Mouse (Mus musculus): ENCODE data around the gene Sars2. TPM values are rescaled to one million over a fixed set of nuclear protein-coding genes. Genes with fewer than 3 reads are reported as not detected.

The Sars2 gene
- polyA plus RNA-seq (2014; fragmentation: Illumina TruSeq; extraction: RNeasy Lipid Tissue Mini Kit (QIAGEN cat#74804); ENCODE audit: low read depth, low replicate concordance): 0.24 TPM

GRCm38 (mm10) chr7:28741709-28742438 is at the start of gene Sars2, which contains the start of gene Mrps12:
Sars2 (plus strand) TSS chr7:28741992.
Mrps12 (minus strand) TSS chr7:28741820.

GRCm38 (mm10) chr7:28692545-28693320 is 49.1 kb upstream of the Sars2 start, which contains the start of gene Fbxo27:
Fbxo27 (plus strand) TSS chr7:28692849.

GRCm38 (mm10) chr7:28716590-28717281 is 25.1 kb upstream of the Sars2 start, which contains the start of gene Fbxo17:
Fbxo17 (plus strand) TSS chr7:28716804.

GRCm38 (mm10) chr7:28756079-28756478 is 14.3 kb downstream of the Sars2 start, which contains the start of gene Ccer2:
Ccer2 (plus strand) TSS chr7:28756174.

GRCm38 (mm10) chr7:28766173-28766879 is 24.5 kb downstream of the Sars2 start, which contains the start of gene Sirt2:
Sirt2 (plus strand) TSS chr7:28766735.

GRCm38 (mm10) chr7:28767462-28767965 is 25.7 kb downstream of the Sars2 start, which contains the start of gene Nfkbib:
Nfkbib (minus strand) TSS chr7:28767512.

GRCm38 (mm10) chr7:28788307-28789195 is 46.8 kb downstream of the Sars2 start, which contains the start of gene Rinl:
Rinl (plus strand) TSS chr7:28788969.

Other genes starting within 250 kb of the Sars2 start
- not detected for gene Ifnl2, start 231.5 kb upstream of the Sars2 start, polyA plus RNA-seq (2014; fragmentation: Illumina TruSeq; extraction: RNeasy Lipid Tissue Mini Kit (QIAGEN cat#74804); ENCODE audit: low read depth, low replicate concordance)
- not detected for gene Ifnl3, start 219.2 kb upstream of the Sars2 start, polyA plus RNA-seq (2014; fragmentation: Illumina TruSeq; extraction: RNeasy Lipid Tissue Mini Kit (QIAGEN cat#74804); ENCODE audit: low read depth, low replicate concordance)
- not detected for gene Sycn, start 201.1 kb upstream of the Sars2 start, polyA plus RNA-seq (2014; fragmentation: Illumina TruSeq; extraction: RNeasy Lipid Tissue Mini Kit (QIAGEN cat#74804); ENCODE audit: low read depth, low replicate concordance)
- 0.49 TPM for gene Nccrp1, start 194.7 kb upstream of the Sars2 start, polyA plus RNA-seq (2014; fragmentation: Illumina TruSeq; extraction: RNeasy Lipid Tissue Mini Kit (QIAGEN cat#74804); ENCODE audit: low read depth, low replicate concordance)
- gene Samd4b, start 143.8 kb upstream of the Sars2 start, polyA plus RNA-seq (2014; fragmentation: Illumina TruSeq; extraction: RNeasy Lipid Tissue Mini Kit (QIAGEN cat#74804); ENCODE audit: low read depth, low replicate concordance): 8.9 TPM
- 1.2 TPM for gene Pak4, start 143.8 kb upstream of the Sars2 start, polyA plus RNA-seq (2014; fragmentation: Illumina TruSeq; extraction: RNeasy Lipid Tissue Mini Kit (QIAGEN cat#74804); ENCODE audit: low read depth, low replicate concordance)
- gene Acp7, start 110.7 kb upstream of the Sars2 start, polyA plus RNA-seq (2014; fragmentation: Illumina TruSeq; extraction: RNeasy Lipid Tissue Mini Kit (QIAGEN cat#74804); ENCODE audit: low read depth, low replicate concordance): not detected
- not detected for gene Fbxo27, start 49.1 kb upstream of the Sars2 start, polyA plus RNA-seq (2014; fragmentation: Illumina TruSeq; extraction: RNeasy Lipid Tissue Mini Kit (QIAGEN cat#74804); ENCODE audit: low read depth, low replicate concordance)
- 0.49 TPM for gene Fbxo17, start 25.2 kb upstream of the Sars2 start, polyA plus RNA-seq (2014; fragmentation: Illumina TruSeq; extraction: RNeasy Lipid Tissue Mini Kit (QIAGEN cat#74804); ENCODE audit: low read depth, low replicate concordance)
- gene Mrps12, start 172 bp upstream of the Sars2 start, polyA plus RNA-seq (2014; fragmentation: Illumina TruSeq; extraction: RNeasy Lipid Tissue Mini Kit (QIAGEN cat#74804); ENCODE audit: low read depth, low replicate concordance): 28.9 TPM
- not detected for gene Ccer2, start 14.2 kb downstream of the Sars2 start, polyA plus RNA-seq (2014; fragmentation: Illumina TruSeq; extraction: RNeasy Lipid Tissue Mini Kit (QIAGEN cat#74804); ENCODE audit: low read depth, low replicate concordance)
- gene Sirt2, start 24.7 kb downstream of the Sars2 start, polyA plus RNA-seq (2014; fragmentation: Illumina TruSeq; extraction: RNeasy Lipid Tissue Mini Kit (QIAGEN cat#74804); ENCODE audit: low read depth, low replicate concordance): 20.8 TPM
- gene Nfkbib, start 25.5 kb downstream of the Sars2 start, polyA plus RNA-seq (2014; fragmentation: Illumina TruSeq; extraction: RNeasy Lipid Tissue Mini Kit (QIAGEN cat#74804); ENCODE audit: low read depth, low replicate concordance): not detected
- 3.4 TPM for gene Rinl, start 47.0 kb downstream of the Sars2 start, polyA plus RNA-seq (2014; fragmentation: Illumina TruSeq; extraction: RNeasy Lipid Tissue Mini Kit (QIAGEN cat#74804); ENCODE audit: low read depth, low replicate concordance)
- 173 TPM for gene Hnrnpl, start 66.5 kb downstream of the Sars2 start, polyA plus RNA-seq (2014; fragmentation: Illumina TruSeq; extraction: RNeasy Lipid Tissue Mini Kit (QIAGEN cat#74804); ENCODE audit: low read depth, low replicate concordance)
- 25.7 TPM for gene Ech1, start 83.2 kb downstream of the Sars2 start, polyA plus RNA-seq (2014; fragmentation: Illumina TruSeq; extraction: RNeasy Lipid Tissue Mini Kit (QIAGEN cat#74804); ENCODE audit: low read depth, low replicate concordance)
- 2.0 TPM for gene Lgals4, start 91.9 kb downstream of the Sars2 start, polyA plus RNA-seq (2014; fragmentation: Illumina TruSeq; extraction: RNeasy Lipid Tissue Mini Kit (QIAGEN cat#74804); ENCODE audit: low read depth, low replicate concordance)
- gene Lgals7, start 121.9 kb downstream of the Sars2 start, polyA plus RNA-seq (2014; fragmentation: Illumina TruSeq; extraction: RNeasy Lipid Tissue Mini Kit (QIAGEN cat#74804); ENCODE audit: low read depth, low replicate concordance): not detected
- gene Capn12, start 139.4 kb downstream of the Sars2 start, polyA plus RNA-seq (2014; fragmentation: Illumina TruSeq; extraction: RNeasy Lipid Tissue Mini Kit (QIAGEN cat#74804); ENCODE audit: low read depth, low replicate concordance): not detected
- 31.0 TPM for gene Actn4, start 220.3 kb downstream of the Sars2 start, polyA plus RNA-seq (2014; fragmentation: Illumina TruSeq; extraction: RNeasy Lipid Tissue Mini Kit (QIAGEN cat#74804); ENCODE audit: low read depth, low replicate concordance)
- 3.8 TPM for gene Eif3k, start 239.9 kb downstream of the Sars2 start, polyA plus RNA-seq (2014; fragmentation: Illumina TruSeq; extraction: RNeasy Lipid Tissue Mini Kit (QIAGEN cat#74804); ENCODE audit: low read depth, low replicate concordance)
- not detected for gene Map4k1, start 240.1 kb downstream of the Sars2 start, polyA plus RNA-seq (2014; fragmentation: Illumina TruSeq; extraction: RNeasy Lipid Tissue Mini Kit (QIAGEN cat#74804); ENCODE audit: low read depth, low replicate concordance)